Mouse (Mus musculus) liver, embryonic 11.5 days (tissue): ENCODE measurements around the gene Prx. TPM values are rescaled to one million over a fixed set of nuclear protein-coding genes. Genes with fewer than 3 reads are reported as not detected.

Experiments used
- ATAC-seq: fragments of 200-750 bp; cut with Nextera tagmentation; replicated peaks from 2 replicates; pipeline ENCODE4 v1.8.0; 2017; ENCODE audit warnings: moderate number of reproducible peaks, mild to moderate bottlenecking, moderate TSS enrichment, moderate library complexity; ENCODE audit not compliant: low FRiP score
- DNase-seq: peaks from one replicate; pipeline ENCODE4 v3.0.0-alpha.2; 2017; ENCODE audit warnings: low spot score
- H3K27ac ChIP-seq: fragments of 300-500 bp; sonication (generic); 2 replicates; pipeline ENCODE4 v1.5.1; 2014; ENCODE audit warnings: mild to moderate bottlenecking, low read depth, low read length, control low read depth
- H3K27me3 ChIP-seq: fragments of 300-500 bp; sonication (generic); replicated peaks from 2 replicates; pipeline ENCODE4 v1.6.1; 2014; ENCODE audit warnings: low read length, mixed read lengths; ENCODE audit not compliant: control insufficient read depth, insufficient read depth
- H3K36me3 ChIP-seq: fragments of 300-500 bp; sonication (generic); 2 replicates; pipeline ENCODE4 v1.6.1; 2014; ENCODE audit warnings: mild to moderate bottlenecking, low read length, moderate library complexity, mixed read lengths; ENCODE audit not compliant: control insufficient read depth, insufficient read depth
- H3K4me1 ChIP-seq: fragments of 300-500 bp; sonication (generic); replicated peaks from 2 replicates; pipeline ENCODE4 v1.6.1; 2014; ENCODE audit warnings: low read length, mixed read lengths; ENCODE audit not compliant: control insufficient read depth, insufficient read depth
- H3K4me2 ChIP-seq: fragments of 300-500 bp; sonication (generic); 2 replicates; pipeline ENCODE4 v1.6.1; 2014; ENCODE audit warnings: mild to moderate bottlenecking, control low read depth, moderate library complexity
- H3K4me3 ChIP-seq: fragments of 300-500 bp; sonication (generic); 2 replicates; pipeline ENCODE4 v1.5.1; 2014; ENCODE audit warnings: low read depth, low read length, control low read depth
- H3K9ac ChIP-seq: fragments of 300-500 bp; sonication (generic); 2 replicates; pipeline ENCODE4 v1.6.1; 2014; ENCODE audit warnings: low read depth, low read length, control low read depth
- H3K9me3 ChIP-seq: fragments of 300-500 bp; sonication (generic); 2 replicates; pipeline ENCODE4 v1.6.1; 2016; ENCODE audit warnings: low read length, inconsistent platforms, mixed read lengths; ENCODE audit not compliant: control insufficient read depth
- WGBS: fragments of 180-500 bp; shearing (Covaris S2); extraction: QIAGEN DNeasy Blood & Tissue Kit; methylation state at CpG from one replicate; pipeline ENCODE4 v1.1.7; 2014; 5-methylcytosine and 5-hydroxymethylcytosine counted together
- polyA plus RNA-seq: library from polyadenylated mRNA; unstranded; fragments of >200 nt; fragmentation: Nextera tagmentation; extraction: Ambion mirVana; gene quantifications from 2 replicates; pipeline ENCODE4 v1.2.1, GENCODE M21; 2014

Gene Prx
- polyA plus RNA-seq, 1 experiment from 2014 or later = 0.80 TPM

DNA sequence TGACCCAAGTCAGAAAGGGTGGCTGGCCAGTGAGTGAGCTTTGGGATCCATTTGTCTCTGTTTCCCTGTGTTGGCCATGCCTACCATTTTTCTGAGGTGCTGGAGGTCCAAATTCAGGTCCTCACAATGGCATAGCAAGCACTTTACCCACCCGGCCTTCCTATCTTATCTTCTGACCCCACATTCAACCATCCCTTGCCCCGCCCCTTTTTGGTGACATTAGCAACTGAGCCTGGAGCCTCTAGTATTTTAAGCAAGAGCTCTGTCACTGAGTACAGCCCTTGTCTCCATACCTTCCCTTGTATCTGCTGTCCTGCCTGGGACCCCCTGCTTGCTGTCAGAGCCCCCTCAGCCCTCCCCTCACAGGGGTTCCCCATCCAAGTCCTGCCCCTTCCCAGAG, 36.3 kb downstream of the Prx start:
- ATAC-seq = peak; percentile 83
- peak overlapping the region; percentile 57 for H3K4me2 ChIP-seq
- H3K4me3 ChIP-seq = no peak overlapping the region
- no peaks in the 10 kb centered on the region for H3K9me3 ChIP-seq
- H3K4me1 ChIP-seq = peaks cover 44% of the 10 kb centered on the region
- peak overlapping the region; percentile 49; the same call in 1 of the 2 replicates for H3K9ac ChIP-seq
- DNase-seq = no peak
- WGBS = 40% methylated on average over 2 of the region's 2 CpGs
- peak overlapping the region; percentile 81 for H3K27ac ChIP-seq
- no peaks in the 10 kb centered on the region for H3K27me3 ChIP-seq
- 0 out of 2 replicates have a peak, but pooled peaks cover 5% of the 10 kb centered on the region for H3K36me3 ChIP-seq

DNA sequence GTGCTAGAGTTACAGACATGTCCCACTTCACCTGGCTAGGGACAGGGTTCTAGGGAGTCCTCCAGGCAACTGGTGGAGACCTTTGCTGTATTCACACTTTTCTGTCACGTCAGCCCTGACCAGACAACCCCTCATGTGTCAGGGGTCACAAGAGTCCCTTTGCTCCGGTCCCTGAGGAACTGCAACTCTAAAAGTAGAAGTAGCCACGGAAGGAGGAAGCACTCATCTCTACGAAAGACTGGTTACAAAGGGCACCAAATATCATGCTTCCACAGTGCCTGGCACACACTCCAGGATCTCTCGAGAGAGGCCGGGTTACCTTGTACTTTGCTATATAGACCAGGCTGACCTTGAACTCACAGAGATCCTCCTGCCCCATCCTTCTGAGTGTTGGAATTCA, 37.5 kb downstream of the Prx start:
- 0 out of 2 replicates have a peak, but pooled peaks cover 5% of the 10 kb centered on the region for H3K36me3 ChIP-seq
- H3K27ac ChIP-seq = no peak overlapping the region; the same call in 1 of the 2 replicates
- H3K4me1 ChIP-seq = peaks cover 56% of the 10 kb centered on the region
- ATAC-seq = no peak
- no peaks in the 10 kb centered on the region for H3K27me3 ChIP-seq
- H3K4me2 ChIP-seq = no peak overlapping the region
- H3K9me3 ChIP-seq = no peaks in the 10 kb centered on the region
- no peak overlapping the region for H3K9ac ChIP-seq
- no peak overlapping the region for H3K4me3 ChIP-seq
- DNase-seq = no peak
- 77% methylated on average over 6 of the region's 6 CpGs for WGBS

DNA sequence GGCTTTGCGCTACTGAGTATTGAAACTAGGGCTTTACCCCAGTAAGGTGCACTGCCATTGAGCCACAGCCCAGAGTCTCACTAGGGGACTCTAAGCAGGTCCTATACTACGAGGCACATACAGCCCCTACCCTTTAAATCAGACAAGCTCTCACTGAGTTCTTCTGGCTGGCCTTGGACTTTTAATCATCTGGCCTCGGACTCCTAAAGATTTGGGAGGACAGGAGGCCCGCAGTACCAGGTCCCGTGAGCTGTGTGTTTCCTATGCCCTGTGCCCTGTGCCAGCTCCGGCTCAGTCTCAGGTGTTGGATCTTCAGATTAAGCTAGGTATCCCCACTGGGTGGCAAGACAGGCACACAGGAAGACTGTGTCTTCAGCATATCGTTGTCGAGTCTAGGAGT, 38.9 kb downstream of the Prx start:
- no peak overlapping the region for H3K4me3 ChIP-seq
- no peak overlapping the region for H3K4me2 ChIP-seq
- no peak for ATAC-seq
- no peaks in the 10 kb centered on the region for H3K27me3 ChIP-seq
- no peaks in the 10 kb centered on the region for H3K36me3 ChIP-seq
- 85% methylated on average over 8 of the region's 8 CpGs for WGBS
- no peak overlapping the region for H3K9ac ChIP-seq
- DNase-seq = no peak
- peaks cover 64% of the 10 kb centered on the region for H3K4me1 ChIP-seq
- H3K9me3 ChIP-seq = no peaks in the 10 kb centered on the region
- no peak overlapping the region for H3K27ac ChIP-seq

DNA sequence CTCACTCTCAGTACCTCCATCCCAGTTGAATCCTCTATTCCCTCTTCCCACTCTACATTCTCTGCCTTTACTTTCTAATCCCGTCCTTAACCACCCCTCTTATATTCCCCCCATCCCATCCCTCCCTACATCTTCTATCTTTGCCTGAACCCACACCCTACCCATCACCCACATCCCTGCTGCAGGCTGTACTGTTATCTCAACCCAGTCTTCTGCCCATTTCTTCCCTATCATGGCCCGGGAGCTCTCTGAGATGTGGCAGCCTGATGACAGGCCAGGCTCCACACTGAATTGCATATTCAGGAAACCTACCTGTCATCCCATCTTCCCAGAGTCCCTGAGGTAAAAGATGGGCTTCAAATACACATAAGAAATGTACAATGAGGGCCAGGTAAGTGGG, 39.7 kb downstream of the Prx start:
- Histone ChIP-seq H3K4me1 (peaks cover 64% of the 10 kb centered on the region), H3K9me3 (no peaks in the 10 kb centered on the region), H3K4me2 (no peak overlapping the region), H3K36me3 (no peaks in the 10 kb centered on the region), H3K27me3 (no peaks in the 10 kb centered on the region), H3K4me3 (no peak overlapping the region), H3K27ac (no peak overlapping the region), H3K9ac (no peak overlapping the region)
- DNase-seq (no peak), ATAC-seq (no peak)
- 51% methylated on average over 2 of the region's 2 CpGs for WGBS

DNA sequence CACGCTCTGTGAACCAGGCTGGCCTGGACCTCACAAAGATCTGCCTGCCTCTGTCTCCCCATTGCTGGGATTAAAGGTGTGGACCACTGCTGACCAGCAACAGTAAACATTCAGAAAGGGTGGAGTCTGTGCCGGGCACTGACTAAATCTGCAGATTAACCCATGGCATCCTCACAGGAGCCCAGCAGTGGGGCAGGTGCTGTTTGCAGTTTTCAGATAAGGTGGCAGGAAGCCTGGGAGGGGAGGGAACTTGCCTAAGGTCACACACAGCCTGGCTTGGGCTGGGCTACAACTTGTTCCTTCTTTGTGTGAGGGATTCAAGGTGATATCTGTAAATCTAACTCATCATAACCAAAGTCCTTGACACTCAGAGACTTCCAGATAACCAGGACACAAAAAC, 41.4 kb downstream of the Prx start:
- ATAC-seq (peak; percentile 62), DNase-seq (no peak)
- Histone ChIP-seq H3K27me3 (no peaks in the 10 kb centered on the region), H3K4me3 (no peak overlapping the region), H3K27ac (no peak overlapping the region; the same call in 1 of the 2 replicates), H3K9ac (no peak overlapping the region), H3K36me3 (no peaks in the 10 kb centered on the region), H3K4me1 (peaks cover 59% of the 10 kb centered on the region), H3K9me3 (no peaks in the 10 kb centered on the region), H3K4me2 (peak overlapping the region; percentile 36)
- WGBS = 55% methylated on average over 2 of the region's 2 CpGs

DNA sequence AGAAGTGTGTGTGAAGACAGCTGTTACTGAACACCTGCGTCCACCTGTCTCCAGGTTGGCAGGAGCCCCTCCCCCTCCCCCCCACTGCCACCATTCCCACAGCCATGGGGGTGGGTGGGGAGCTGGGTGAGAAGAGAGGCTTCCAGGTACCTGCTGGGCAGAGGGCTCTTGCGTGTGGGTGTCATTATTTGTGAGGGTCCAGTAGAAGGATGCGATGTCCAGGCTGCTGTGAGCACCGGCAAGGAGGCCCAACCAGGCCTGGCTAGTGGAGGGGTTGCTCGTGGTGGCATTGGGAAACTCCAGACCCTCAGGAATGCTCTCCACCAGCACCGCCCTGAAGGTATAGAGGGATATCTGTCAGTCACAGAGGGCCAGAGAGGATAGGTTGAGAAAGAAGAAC, 41.8 kb downstream of the Prx start:
- Histone ChIP-seq H3K36me3 (no peaks in the 10 kb centered on the region), H3K27ac (no peak overlapping the region), H3K4me3 (no peak overlapping the region), H3K4me2 (peak overlapping the region; percentile 36), H3K9ac (no peak overlapping the region), H3K9me3 (no peaks in the 10 kb centered on the region), H3K27me3 (no peaks in the 10 kb centered on the region), H3K4me1 (peaks cover 55% of the 10 kb centered on the region)
- ATAC-seq (no peak), DNase-seq (no peak)
- WGBS = 81% methylated on average over 6 of the region's 6 CpGs

DNA sequence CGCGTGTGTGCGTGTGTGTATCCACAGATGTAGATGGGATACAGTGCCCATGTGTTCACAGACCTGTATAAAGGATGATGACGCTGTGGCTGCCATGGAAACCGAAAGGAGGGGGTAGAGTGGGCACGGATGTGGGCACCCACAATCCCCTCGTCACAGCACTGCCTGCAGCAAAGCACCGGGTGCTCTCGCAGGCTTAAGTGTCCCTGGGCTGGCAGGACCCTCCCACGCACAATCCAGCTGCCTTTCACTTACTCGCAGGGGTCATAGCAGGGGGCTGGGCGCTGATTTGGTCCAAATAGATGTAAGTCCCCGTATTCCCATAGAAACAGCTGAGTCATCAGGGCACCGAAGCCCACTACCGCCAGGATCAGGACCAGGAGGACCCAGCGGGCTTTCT, 42.3 kb downstream of the Prx start:
- H3K9ac ChIP-seq = no peak overlapping the region

DNA sequence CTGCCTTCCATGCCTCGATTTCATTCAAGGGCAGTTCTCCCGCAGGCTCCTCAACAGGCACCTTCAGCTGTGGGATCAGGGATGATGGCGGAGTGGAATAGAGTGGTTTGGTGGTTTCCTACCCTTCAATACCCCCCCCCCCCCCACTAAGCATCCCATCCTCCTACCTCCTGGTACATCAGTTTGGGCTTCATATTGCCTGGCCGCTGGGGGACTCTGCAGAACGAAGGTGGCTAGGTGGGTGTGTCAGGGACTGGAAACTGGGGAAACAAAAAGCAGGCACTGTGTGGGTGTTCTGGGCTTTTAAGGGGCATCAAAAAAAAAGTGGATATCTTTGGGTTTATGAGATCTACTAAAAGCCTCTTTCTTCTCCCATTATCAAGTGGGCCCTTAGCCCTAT, 42.8 kb downstream of the Prx start:
- no peak overlapping the region for H3K27ac ChIP-seq
- no peaks in the 10 kb centered on the region for H3K9me3 ChIP-seq
- peaks cover 47% of the 10 kb centered on the region for H3K4me1 ChIP-seq
- no peaks in the 10 kb centered on the region for H3K36me3 ChIP-seq
- DNase-seq = no peak
- peak overlapping the region; percentile 55 for H3K4me3 ChIP-seq
- H3K9ac ChIP-seq = peak overlapping the region; percentile 74
- WGBS = 50% methylated on average over 5 of the region's 5 CpGs
- peak overlapping the region; percentile 93 for H3K4me2 ChIP-seq
- H3K27me3 ChIP-seq = no peaks in the 10 kb centered on the region
- ATAC-seq = no peak

More for the DNA sequence above, 42.3 kb downstream of the Prx start:
- ATAC-seq (no peak), DNase-seq (no peak)
- Histone ChIP-seq H3K4me2 (peak overlapping the region; percentile 93), H3K4me3 (no peak overlapping the region), H3K27me3 (no peaks in the 10 kb centered on the region), H3K4me1 (peaks cover 50% of the 10 kb centered on the region), H3K36me3 (no peaks in the 10 kb centered on the region), H3K9me3 (no peaks in the 10 kb centered on the region), H3K27ac (no peak overlapping the region)
- WGBS = 80% methylated on average over 16 of the region's 16 CpGs

DNA sequence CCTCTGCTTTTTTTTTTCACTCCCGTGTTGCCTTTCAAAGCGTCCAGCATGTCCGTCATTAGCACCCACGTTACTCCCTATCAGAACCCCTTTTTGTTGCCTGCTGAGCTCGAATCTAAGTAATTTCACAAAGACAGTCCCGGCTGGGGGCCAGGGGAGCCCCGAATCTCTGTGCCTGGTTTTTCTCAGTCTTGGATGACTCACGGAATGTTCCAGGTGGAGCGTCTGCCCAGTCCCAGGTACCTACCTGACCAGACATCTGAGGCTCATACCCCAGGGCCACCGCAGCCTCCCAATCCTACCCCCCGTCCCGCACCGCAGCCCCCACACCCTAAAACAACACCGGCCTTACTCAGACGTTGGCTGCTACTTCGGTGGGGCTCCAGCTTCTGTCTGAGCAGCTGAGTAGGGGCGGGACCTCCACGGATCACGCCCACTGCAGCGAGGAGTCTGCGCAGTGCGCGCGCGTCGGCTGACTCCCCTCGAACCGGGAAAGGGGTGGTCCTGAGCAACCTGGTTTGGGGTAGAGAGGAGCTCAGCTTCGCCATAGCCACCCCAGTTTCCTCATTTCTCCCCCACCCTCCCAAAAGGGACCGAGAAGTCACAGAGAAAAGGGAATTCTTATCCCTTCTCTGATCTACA, 43.4 kb downstream of the Prx start:
- H3K4me2 ChIP-seq = peak overlapping the region; percentile 93
- 3% methylated on average over 30 of the region's 30 CpGs for WGBS
- ATAC-seq (peak; percentile 82), DNase-seq (peak; percentile 81)
- peaks cover 44% of the 10 kb centered on the region for H3K4me1 ChIP-seq
- no peaks in the 10 kb centered on the region for H3K36me3 ChIP-seq
- no peaks in the 10 kb centered on the region for H3K27me3 ChIP-seq
- H3K4me3 ChIP-seq = peak overlapping the region; percentile 55
- H3K27ac ChIP-seq = no peak overlapping the region
- no peaks in the 10 kb centered on the region for H3K9me3 ChIP-seq
- peak overlapping the region; percentile 74 for H3K9ac ChIP-seq
